Mouse (Mus musculus) lung, postnatal 0 days (tissue): Measurements from ENCODE around the gene Btg2.

Experiments
- CTCF ChIP-seq: IDR thresholded peaks from 2 replicates; pipeline ENCODE4 v1.5.1; 2016; ENCODE audit warnings: antibody characterized with exemption, mild to moderate bottlenecking
- EP300 ChIP-seq: IDR thresholded peaks from 2 replicates; pipeline ENCODE4 v1.6.1; 2016; ENCODE audit warnings: antibody characterized with exemption, mild to moderate bottlenecking, control low read depth

- TF ChIP-seq CTCF = no peak
- TF ChIP-seq EP300 = no peak
These were observed 28.9 kb upstream of the Btg2 start for GRCm38 (mm10) chr1:134107777-134108176.
